Mouse (Mus musculus) regulatory T cell (primary cell): Measurements from ENCODE around the gene Ndufa3.

Experiments used
- in situ Hi-C: fragments of 300-600 bp; cut with MboI, MseI; formaldehyde crosslinking; loops from one replicate; pipeline ENCODE4 v1.15.1; 2025; ENCODE audit warnings: high pct_unique_total_duplicates

Gene Ndufa3

DNA sequence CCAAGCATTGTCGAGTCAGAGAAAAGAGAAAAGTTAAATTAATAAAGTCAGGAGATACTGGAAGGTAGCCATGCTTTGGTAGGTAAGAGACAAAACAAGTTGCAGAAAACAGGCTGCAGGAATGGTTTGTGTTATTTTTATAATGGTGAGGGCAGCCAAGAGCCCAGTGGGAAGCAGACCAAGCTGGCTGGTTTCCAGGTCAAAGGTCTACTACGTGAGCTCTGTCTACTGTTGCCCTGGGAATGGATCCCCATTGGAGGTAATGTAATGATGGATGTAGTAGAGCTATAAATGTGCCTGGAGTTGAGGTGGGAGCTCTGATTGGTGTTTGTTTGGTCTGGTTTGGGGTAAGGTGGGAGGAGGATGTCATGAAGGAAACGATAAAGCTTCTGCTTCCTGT, 8.1 kb upstream of the Ndufa3 start:
- in situ Hi-C loops, result loop anchor here (25.0 kb wide), 2 partner anchors 228 to 528 kb away; partner anchors contain the start of genes Gm15448, Leng8 and Pira2

DNA sequence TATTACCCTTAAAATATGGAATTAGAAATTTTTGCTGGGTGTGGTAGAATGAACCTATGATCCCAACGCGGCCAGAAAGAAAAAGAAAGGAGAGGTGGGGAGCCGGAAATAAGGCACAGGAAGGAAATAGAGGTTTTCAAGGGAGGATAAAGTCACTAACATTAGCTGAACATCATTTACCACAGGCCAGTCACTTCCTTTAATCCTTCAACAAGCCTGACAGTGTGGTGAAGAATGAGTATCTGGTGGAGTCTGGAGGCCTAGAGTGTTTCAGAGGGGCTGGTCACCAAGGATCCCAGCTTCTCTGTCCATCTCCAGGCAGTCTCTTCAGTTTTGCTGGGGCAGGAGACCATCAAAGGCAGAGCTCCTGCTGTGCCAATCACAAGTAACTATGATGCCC, 6.7 kb upstream of the Ndufa3 start:
- in situ Hi-C loops, result loop anchor here (25.0 kb wide), 2 partner anchors 227 to 527 kb away; partner anchors contain the start of genes Gm15448, Leng8 and Pira2

DNA sequence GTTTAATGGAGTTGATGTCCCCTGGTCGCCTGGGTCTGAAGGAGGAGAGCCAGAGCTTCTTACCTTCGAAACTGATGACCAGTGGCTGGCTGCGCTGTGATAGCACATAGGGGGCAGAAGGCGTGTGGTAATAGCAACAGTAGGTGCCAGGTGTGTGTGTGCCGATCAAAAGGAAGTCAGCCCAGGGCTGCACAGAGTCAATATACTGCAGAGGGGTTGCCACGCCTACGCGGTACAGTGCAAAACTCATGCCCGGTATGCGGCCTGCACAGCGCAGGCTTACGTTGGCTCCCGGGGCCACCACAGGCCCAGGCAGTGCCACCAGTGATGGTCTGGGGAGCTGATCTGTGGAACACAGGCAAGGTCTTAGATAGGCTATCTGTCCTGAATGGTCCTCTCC, 6.2 kb upstream of the Ndufa3 start:
- in situ Hi-C loops, result loop anchor here (25.0 kb wide), 2 partner anchors 226 to 526 kb away; partner anchors contain the start of genes Gm15448, Leng8 and Pira2

DNA sequence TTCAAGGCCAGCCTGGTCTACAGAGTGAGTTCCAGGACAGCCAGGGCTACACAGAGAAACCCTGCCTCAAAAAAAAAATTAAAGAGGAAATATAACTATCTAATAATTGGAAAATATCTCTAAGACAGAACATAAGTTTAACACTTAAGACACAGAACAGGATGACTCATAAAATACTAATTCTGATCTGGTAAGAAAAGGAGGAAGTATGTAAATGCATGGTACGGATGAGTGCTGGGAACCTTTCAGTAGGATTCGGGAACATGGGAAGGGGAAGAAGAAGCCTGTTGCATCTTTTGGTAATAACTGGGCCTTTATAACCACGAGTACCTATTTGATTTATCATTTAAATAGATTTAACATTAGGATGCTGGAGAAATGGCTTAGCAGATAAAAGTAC, 3.2 kb upstream of the Ndufa3 start:
- in situ Hi-C loops, result loop anchor here (25.0 kb wide), 2 partner anchors 223 to 523 kb away; partner anchors contain the start of genes Gm15448, Leng8 and Pira2

DNA sequence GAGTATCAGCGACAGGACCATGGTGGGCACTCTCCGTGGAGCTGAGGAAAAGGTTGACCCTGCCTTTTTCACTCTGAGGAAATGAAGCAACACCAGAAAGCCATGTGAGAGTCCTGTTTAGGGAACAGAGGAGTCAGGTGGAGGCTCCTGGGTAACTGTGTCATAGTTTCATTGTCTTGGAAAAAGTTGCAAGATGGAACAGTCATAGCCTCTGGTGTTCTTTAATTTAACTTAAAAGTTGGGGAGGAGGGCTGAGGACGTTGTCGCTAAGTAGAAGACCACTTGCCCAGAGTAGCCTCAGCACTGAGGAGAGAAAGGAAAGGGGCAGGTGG, 1.1 kb upstream of the Ndufa3 start, which contains the start of gene Oscar:
Gene Oscar, minus strand, starts transcription at position 101 of the 332 bp plus-strand sequence.
- in situ Hi-C loops, result loop anchor here (25.0 kb wide), 2 partner anchors 221 to 521 kb away; partner anchors contain the start of genes Gm15448, Leng8 and Pira2

DNA sequence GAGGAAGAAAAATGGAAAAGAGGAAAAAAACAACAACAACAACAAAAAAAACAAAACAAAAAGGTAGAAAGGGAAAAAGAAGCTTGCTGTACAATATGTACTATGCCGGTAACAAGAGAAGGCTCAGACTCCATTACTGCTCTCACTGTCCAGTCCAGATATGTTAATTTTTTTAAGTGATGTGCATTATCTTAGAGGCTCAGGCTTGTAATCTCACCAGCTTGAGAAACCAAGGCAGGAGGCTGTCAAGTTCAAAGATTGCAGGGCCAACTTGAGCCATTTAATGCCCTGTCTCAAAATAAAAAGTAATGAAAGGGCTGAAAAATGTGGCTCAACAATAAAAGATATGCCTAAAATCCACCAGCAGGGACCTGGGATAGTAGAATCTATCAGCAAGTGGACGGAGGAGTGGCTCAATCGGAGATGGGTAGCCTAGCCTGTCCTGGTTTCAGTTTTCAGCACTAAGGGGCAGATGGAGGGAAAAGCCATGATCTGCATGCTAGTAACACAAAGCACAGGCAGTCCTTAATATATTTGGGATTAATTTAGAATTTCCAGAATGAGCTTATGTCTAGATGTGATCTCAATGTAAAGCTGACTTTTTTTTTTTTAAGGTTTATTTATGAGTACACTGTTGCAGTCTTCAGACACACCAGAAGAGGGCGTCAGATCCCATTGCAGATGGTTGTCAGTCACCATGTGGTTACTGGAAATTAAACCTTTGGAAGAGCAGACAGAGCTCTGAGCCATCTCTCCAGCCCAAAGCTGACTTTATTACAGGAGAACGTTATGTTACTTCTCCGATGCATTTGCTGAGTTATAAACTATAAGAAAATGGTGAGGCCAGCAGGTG, 558 bp upstream of the Ndufa3 start:
- in situ Hi-C loops, result loop anchor here (25.0 kb wide), 2 partner anchors 221 to 521 kb away; partner anchors contain the start of genes Gm15448, Leng8 and Pira2

DNA sequence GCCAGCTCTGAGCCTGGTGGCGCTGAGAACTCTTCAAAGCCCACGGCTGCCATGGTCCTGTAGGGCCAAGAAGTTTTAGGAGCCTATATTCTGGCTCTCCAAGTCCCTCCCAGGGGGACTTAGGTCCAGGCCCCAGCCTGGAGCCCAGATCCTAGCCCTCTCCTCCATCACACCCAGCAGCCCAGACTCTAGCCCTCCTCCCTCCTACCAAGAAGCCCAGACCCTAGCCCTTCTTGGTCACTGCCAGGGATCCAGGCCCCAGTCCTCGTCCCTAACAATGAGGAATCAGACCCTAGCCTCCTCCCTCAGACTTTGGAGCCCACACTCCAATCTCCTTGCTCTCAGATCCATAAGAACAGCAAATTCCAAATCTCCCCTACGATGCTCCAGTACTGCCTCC, 11.9 kb downstream of the Ndufa3 start:
- in situ Hi-C loops, result no loop called here

DNA sequence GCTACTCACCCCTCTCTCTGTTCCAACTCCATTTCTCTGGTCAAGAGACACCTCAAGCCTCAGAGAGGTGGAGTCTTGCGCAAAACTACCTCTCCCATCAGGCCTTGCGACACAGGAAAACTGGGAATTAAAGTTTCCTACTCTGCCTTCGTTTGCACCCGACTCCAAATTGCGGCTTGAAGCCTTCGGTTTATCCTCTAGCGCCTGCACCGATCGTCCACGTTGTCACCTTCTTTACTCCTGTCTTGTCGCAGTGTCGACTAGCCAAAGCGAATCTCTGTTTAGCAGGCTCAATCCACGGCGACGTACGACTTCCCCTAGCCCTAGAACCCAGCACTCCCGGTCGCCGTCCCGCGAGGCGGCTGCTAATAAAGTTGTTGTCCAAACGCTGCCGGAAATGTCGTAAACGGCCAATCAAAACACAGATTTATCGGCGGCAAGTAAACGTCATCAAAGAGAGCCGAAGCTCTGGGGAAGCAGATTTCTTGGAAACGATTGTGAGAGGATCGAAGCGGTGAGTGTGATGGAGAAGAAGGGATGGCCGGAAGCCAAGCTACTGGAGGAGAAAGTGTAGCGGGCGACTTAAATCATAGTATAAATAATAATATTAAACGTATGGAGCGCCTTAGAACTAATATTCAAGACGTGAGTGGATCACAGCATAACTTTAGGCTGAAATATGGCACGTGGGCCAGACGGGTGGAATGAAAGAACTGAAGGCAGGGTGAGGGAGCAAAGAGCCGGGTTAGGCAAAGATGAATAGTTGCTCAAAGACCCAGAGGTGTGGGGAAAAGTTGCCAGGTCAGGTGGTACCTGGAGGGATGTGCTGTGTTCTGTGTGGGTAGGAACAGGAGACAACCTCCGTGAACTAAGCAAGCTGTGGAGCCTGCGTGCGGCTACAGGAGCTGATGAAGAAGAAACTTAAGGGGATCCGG, 12.6 kb downstream of the Ndufa3 start, which contains the start of the genes Tfpt and Prpf31:
Gene Tfpt, minus strand, starts transcription at position 387 of the 935 bp plus-strand sequence.
Gene Prpf31, plus strand, starts transcription at position 443 of the 935 bp plus-strand sequence.
- in situ Hi-C loops, result loop anchor here (5.0 kb wide), 1 partner anchor 72 kb away; the partner anchor contains the start of gene Rps9

DNA sequence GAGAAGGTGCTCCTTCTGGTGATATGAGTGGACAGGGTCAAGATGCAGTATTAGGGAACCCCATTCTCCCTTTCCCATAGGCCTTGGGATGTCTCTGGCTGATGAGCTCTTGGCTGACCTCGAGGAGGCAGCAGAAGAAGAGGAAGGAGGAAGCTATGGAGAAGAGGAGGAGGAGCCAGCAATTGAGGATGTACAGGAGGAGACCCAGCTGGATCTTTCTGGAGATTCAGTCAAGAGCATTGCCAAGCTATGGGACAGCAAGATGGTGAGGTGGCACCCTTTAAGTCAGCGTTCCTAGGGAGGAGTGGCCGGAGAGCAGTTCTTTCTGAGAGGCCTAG, 13.3 kb downstream of the Ndufa3 start:
- in situ Hi-C loops, result loop anchor here (5.0 kb wide), 1 partner anchor 72 kb away; the partner anchor contains the start of gene Rps9

DNA sequence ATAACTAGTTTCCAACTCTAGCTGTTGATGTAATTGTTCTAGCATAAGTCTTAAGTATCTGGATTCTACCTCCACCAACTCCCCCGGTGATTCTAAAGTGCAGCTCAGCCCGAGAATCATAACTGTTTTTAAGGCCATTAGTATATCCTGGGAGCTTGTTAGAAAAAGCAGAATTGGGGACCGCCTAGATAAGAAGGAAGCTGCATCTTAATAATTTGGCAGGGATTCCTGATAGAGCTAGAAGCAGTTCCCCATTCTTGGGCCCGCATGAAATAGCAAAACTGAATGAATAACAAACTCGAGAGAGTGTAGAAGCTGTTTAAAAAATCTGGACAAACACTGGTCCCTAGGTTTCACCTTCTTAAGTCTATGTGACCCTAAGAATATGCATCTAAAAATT, 26.2 kb downstream of the Ndufa3 start:
- in situ Hi-C loops, result no loop called here

DNA sequence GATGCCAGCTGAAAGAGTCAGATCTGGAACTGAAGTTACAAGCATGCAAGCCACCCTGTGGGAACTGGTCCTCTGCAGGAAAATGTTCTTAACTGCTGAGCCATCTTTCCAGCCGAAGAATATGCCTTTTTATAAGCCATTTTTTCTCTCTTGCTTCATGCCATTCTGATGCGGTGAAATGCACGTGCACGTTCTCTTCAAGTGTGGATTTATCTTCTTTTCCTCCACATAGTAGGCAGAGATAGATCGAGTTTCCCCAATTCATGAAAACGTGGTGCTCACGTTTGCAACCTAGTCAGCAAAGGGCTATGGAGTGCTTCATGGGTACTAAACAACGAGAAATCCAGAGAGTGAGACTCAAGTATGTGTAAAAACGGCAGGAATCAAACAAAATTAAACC, 26.7 kb downstream of the Ndufa3 start:
- in situ Hi-C loops, result no loop called here

DNA sequence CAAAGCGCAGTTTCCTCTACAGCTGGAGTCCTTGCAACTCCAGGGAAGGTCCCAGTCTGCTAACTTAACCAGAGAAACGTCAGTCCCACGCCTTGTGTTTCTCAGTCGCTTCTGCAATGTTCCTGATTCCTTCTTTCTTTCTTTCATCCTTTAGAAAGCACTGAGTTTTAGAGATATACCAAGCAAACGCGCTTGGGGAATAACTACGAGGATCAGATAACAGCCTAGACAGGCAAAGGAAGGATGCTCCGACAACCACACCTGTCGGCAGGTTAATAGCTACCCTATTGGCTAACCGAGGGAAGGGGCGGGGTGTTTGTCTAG, 27.1 kb downstream of the Ndufa3 start:
- in situ Hi-C loops, result no loop called here

DNA sequence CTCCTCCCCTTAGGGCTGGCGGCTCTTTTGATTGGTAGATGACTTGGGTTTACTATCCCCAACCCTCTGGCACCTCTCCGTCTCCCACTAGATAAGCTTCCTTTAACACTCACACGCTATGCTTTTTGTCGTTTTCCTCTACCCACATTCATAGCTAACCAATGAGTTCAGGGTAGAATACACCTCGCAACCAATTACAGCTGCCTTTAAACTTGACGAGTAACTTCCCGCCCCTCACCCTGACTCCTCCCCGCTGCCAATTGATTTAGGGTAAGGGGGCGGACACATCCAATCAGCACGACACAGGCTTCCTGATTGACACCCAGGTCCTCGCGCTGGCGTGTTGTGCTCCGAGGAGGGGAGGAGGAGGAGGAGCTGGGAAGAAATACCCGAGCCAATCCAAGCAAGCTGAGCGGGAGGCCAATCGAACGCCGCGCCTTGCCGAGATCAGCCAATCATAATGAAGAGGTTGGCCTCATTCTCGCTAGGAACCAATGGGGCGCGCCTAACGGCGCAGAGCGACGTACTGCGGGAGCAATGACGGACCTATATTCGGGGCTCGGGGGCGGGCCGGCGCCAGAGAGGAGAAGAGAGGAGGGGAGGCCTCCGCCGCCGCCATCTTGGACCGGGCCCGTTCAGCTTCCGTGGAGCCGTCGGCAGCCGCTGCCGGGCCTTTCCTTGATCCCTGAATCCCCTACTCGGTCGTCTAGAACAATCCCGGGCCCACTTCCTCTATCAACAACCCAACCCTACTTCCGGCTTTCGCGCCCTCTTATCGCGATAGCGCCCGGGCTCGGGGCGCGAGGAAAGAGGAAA, 27.7 kb downstream of the Ndufa3 start, which contains the start of gene Cnot3:
Gene Cnot3, plus strand, starts transcription at position 597 of the 816 bp plus-strand sequence.
- in situ Hi-C loops, result no loop called here

DNA sequence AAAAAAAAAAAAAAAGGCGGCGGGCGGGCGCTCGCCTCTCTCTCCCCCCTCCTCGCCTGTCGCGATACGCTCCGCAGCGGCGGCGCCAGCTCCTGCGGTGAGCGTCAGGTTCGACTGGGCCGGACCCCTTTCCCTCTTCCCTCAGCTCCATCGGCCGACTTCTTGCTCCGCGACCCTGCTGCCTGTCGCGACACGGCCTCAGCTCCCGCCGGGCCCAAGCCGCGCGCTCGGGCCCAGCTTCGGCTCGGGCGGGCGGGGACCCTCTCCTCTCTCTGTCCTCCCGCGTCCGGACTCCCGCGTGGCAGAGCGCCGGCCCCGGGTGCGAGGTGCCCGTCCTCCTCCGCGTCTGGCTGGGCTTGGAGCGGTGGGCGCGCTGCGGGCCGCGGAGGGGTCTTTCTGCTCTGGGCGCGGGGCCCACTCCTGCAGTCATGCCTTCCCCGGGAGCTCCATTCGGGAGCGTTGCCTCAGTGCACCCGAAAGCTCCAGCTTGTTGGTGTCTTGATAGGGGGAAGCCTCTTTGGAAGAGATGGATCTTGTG, 28.4 kb downstream of the Ndufa3 start:
- in situ Hi-C loops, result no loop called here

DNA sequence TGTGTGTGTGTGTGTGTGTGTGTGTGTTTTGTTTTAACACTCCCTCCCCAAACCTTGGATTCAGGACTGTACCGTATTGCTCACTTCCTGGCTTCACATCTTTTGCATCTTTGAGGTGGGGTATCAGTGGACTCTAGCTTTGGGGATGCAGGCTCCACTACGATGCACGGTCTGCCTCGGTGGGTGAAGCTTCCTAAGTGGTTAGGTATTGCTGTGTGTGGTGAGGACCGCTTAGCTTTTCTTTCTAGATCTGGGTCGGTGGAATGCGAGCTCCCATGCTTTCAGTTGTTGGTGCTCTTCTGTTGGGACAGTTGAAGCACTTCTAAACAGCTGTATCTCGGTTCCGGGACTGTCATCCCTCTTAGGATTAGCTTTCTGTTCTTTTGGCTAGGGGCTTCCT, 29.0 kb downstream of the Ndufa3 start:
- in situ Hi-C loops, result no loop called here

DNA sequence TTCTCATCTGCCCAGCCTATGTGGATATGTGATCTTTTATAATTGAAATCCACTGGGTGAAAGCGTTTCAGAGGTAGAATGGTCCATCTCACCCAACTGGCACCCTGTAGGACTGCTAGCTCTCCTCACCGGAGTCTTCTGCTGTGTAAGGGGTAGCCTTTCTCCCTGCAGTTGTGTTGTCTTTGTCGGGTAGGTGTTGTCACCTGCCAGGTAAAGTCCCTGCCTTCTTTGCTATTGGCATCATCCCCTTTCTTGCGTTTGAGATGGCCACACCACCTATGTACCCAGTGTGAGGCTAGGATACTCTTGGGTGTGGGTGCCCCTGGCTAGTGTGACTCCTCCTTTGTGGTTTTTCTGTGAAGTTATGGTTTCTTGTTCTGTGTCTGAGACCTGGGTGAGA, 29.5 kb downstream of the Ndufa3 start:
- in situ Hi-C loops, result no loop called here

DNA sequence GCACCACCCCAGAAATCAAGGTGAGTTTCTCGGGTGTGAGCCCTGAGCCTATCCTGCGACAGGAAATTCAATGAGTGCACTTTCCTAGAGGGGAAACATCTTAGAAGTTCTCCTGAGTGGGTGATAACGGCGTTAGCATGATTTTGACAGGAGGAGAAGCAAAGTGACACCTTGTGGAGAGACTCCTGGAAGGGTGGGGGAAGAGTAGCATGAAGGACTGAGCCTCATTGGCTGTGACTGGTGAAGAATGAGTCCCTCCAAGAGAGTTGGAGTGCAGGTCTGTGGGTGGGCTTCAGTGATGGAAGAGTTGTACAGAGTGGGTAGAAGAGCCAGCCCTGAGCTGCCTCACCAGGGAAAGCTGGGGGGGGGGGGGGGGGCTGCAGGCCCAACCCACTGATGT, 39.8 kb downstream of the Ndufa3 start:
- in situ Hi-C loops, result no loop called here

DNA sequence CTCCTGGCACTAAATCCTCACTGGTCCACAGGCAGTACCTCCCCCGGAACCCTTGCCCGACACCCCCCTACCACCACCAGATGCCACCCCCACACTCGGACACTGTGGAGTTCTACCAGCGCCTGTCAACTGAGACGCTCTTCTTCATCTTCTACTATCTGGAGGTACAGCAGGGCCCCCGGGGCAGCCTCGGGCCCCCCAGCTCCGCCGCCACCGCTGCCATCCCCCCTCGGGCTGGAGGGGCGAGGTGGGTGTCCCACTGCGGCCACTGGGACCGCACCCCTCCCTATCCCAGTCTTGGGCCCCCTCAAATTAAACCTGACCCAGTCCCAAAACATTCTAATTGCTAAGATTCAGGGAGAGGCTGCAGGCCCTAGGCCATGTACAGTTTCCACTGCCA, 41.4 kb downstream of the Ndufa3 start:
- in situ Hi-C loops, result no loop called here

DNA sequence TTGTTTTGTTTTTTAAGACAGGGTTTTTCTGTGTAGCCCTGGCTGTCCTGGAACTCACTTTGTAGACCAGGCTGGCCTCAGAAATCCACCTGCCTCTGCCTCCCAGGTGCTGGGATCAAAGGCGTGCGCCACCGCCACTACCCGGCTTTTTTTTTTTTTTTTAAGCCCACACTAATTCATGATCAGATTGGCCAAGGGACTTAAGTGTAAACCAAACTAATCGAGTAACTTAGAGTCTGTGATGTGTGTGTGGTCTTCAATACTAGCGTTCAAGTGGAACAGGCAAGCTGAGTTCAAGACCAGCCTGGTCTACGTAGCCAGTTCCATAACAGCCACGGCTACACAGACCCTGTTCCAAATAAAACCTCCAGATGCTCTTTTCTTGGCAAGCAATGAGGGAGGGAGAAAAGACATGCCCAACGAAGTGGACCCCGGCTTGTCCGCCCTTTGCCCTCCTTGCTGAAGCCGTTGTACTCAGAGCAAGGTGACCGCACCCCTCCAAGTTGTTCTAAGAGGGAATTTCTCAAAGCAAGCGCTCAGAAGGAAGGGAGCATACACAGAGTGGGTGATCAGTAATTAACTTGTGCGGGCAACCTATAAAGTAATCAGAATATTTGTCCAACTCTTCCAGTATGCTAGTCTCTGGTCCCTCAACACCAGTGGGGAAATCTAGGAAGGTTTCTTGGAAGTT, 47.5 kb downstream of the Ndufa3 start:
- in situ Hi-C loops, result no loop called here
